Mouse (Mus musculus) cerebellum, adult 18-20 months (tissue): ENCODE results near the gene Trim60.
"Not testable (repeated sequence)": the region's sequence is repeated elsewhere in the genome, so short reads cannot be mapped to it uniquely, and the experiment has no call there.

Experiments
- DNase-seq, 2 experiments: peaks; one replicate each; pipeline ENCODE4 v3.0.0; 2021

Gene Trim60

GRCm38 (mm10) chr8:65018423-65018822 is at the start of gene Trim60, which contains the start of gene Trim61:
Gene Trim60, minus strand, starts transcription at chr8:65018584.
Gene Trim61, minus strand, starts transcription at chr8:65018523.
- DNase-seq: no peak

- DNase-seq: no peak
Measured at GRCm38 (mm10) chr8:65067694-65068472, 49.5 kb upstream of the Trim60 start.

DNA sequence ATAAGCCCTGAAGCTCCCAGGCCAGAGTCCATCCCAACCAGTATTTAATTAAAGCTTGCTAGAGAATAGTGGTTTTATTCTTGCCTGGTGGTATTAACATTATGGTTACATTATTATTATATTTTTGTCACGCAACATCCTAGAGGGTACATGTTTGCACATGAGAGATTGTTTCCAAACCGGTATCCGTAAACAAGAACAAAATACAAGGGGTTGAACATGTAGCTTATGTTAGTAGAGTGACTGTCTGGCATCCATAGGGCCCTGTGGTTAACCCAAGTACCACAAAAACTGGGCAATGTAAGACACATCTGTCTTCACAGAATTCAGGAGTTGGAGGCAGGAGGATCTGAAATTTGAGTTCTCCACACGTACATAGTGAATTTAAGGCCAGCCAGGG is 48.6 kb upstream of the Trim60 start:
- DNase-seq: no peak

- DNase-seq: no peak
Measured at GRCm38 (mm10) chr8:65065622-65066021, 47.2 kb upstream of the Trim60 start.

DNA sequence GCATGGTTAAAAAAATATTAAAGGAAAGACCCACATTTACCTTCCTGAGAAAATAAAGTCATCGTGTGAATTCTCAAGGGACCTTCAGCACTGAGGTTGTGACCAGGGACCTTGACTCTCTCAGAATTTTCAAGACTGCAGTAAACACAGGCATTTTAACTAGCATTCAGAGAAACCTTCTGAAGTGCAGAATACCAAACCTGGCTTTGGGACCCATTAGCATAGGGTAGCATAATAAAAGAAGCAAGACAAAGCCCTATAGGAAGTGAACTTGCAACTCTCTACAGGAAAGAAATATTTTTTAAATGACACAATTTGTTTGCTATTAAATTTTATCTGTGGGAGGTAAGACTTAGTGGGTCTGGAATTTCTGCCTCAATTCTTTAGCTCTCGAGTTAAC is 45.7 kb upstream of the Trim60 start:
- DNase-seq: no peak

- DNase-seq: no peak
Measured at GRCm38 (mm10) chr8:65062195-65062594, 43.8 kb upstream of the Trim60 start.

GRCm38 (mm10) chr8:65056722-65057121 is 38.3 kb upstream of the Trim60 start:
- DNase-seq: no peak

- no peak for DNase-seq
Measured at GRCm38 (mm10) chr8:65053968-65054367, 35.6 kb upstream of the Trim60 start.

- no peak for DNase-seq
Measured at GRCm38 (mm10) chr8:65053554-65053953, 35.2 kb upstream of the Trim60 start.

DNA sequence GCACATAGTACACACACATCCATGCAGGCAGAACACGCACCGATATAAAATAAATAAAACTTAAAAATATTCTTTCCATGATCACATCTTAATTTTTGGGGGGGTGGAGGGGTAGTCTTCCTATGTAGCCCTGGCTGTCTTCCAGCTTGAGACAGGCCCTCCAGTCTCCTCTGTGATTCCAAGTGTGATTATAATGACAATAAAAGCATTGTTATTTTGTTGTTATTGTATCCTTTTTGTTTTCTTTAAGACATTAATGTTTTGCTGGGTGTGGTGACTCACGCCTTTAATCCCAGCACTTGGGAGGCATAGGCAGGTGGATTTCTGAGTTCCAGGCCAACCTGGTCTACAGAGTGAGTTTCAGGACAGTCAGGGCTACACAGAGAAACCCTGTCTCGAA is 29.4 kb upstream of the Trim60 start:
- no peak for DNase-seq

DNA sequence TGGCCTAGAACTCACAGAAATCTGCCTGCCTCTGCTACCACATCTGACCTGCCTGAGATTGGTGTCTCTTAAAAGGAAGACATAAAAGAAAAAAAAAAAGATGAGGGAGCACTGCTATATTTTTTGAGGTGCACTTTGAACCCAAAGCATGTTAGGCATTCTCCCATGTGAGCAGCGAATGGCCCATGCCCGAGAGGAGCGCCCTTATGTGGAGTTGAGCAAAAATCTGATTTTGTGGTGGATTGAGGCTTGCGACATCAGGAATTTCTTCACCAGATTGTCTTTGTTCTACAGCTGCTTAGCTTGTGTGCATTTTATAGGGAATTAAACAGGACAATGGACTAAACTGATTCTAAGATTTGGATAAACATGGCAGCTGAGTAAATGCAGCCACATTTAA is 28.8 kb upstream of the Trim60 start:
- no peak for DNase-seq

- DNase-seq: no peak
Measured at GRCm38 (mm10) chr8:65046565-65046964, 28.2 kb upstream of the Trim60 start.

DNA sequence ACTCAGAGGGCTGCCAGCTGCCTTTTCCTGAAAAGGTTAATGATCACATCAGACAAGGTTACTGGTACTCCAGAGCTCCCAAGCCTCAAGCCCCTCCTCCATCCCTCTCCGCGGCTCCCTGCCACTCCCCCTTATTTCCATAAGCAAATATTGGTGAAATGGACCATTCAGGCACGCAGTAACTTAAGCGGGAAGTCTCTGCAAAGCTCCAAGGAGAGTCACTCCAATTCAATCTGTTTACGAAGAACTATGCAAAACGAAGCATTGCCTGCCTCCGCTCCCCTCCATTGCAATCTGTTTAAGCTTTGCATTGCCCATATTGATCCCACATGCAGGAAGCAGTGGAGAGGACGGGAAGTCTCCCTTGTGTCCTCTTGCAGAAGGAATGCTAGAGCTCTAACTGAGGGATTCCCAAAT is 18.7 kb upstream of the Trim60 start, which contains the start of gene Apela:
Apela (minus strand) TSS at position 220 of the 417 bp plus-strand sequence.
- DNase-seq: no peak

DNA sequence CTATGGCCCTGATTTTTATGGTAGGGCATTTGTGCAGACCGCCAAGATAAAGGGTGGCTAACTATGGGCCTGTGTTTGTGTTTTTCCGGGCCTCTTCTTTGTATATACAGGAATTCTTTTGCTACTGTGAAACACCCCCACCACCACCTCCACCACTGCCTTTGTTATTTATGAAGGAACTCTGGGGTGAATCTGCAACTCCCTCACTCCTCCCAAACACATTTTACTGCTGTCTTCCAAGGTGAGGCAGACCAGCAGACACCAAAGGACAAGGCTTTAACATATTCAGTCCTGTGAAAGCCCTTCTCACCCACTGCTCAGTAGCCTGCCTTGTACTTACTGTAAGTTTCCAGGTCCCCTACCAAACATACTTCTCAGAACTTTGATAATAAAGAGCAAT is 15.8 kb upstream of the Trim60 start:
- no peak for DNase-seq

DNA sequence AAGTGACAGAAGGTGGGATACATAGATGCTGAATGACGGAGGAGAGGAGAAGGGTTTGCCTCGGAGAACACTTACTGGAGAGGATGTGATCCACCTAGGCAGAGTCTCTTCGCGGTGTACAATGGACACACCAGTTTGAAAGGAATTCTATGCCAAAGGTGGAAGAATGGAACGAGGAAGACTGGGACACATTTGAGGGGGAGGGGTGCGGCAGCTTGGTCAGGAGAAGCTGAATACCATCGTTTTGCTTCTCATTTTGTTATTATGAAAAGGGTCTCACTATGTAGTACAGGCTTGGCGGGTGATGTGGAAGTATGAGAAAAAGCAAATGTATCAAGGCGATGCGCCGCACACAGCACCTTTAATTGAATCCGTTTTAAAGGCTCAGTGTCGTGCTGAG is 14.7 kb upstream of the Trim60 start:
- DNase-seq: no peak

DNA sequence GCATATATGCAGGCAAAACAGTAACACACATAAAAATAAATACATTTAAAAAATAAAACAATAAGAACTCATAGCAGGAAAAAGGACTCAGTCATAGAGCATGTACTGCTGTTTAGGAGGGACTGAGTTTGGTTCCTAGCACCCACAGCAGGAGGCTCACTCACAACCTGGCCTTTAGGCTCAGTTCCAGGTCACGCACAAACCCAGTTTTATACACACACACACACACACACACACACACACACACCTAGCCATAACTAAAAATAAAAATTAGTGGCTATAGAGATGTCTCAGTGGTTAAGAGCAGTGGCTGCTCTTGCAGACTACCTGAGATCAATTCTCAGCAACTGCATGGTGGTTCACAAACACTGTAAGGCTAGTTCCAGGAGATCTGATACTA is 13.7 kb upstream of the Trim60 start:
- no peak for DNase-seq

GRCm38 (mm10) chr8:65030735-65031485 is 12.5 kb upstream of the Trim60 start:
- DNase-seq: no peak

- no peak for DNase-seq
Measured at GRCm38 (mm10) chr8:65029776-65030175, 11.4 kb upstream of the Trim60 start.

- DNase-seq: no peak
Measured at GRCm38 (mm10) chr8:65028959-65029686, 10.7 kb upstream of the Trim60 start.

DNA sequence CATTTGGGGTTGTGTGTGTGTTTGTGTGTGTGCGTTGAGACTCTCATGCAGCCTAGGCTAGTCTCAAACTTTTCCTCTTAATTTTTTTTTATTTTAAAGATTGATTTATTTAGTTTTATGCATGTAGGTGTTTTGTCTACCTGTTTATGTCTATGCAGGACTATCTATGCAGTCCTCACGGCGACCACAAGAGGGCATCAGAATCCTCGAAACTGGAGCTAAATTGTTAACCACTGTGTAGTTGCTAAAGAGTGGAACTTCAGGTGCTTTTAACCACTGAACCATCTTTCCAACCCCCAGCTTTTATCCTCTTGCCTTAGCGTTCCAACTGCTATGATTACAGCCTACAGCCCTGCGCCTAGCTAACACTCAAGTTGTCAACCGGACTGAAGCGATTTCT is 4.1 kb upstream of the Trim60 start:
- DNase-seq: peak; percentile 27 to 38

- not testable (repeated sequence) for DNase-seq
Measured at GRCm38 (mm10) chr8:65007616-65008015, 10.8 kb downstream of the Trim60 start.

- no peak for DNase-seq
Measured at GRCm38 (mm10) chr8:64998806-64999365, 19.5 kb downstream of the Trim60 start.

- no peak for DNase-seq
Measured at GRCm38 (mm10) chr8:64987731-64988130, 30.7 kb downstream of the Trim60 start, which contains the start of gene Trim75. Gene Trim75, minus strand, starts transcription at chr8:64987831.
